Comparison of ENCODE assay signal across 8 mouse cellular contexts in the genomic region with DNA sequence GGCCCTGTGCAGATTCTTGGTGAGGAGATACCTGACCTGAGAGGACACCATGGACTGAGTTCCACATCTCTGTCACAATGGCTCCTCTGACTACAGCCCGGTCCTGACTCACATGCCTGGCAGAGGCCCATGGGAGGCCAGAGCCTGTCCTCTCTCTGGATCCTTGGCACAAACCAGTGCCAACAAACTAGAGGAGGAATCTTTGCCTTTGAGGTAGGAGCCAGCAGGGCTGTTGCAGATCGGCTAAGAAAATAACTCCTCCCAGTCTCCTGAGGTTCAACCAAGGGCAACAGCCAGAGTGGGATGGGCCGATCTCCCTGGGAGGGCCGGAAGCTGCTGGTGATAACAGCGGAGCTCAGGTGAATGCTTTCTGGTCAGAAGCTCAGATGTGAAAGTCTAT. TPM values are rescaled to one million over a fixed set of nuclear protein-coding genes. Genes with fewer than 3 reads are reported as not detected.
DNase-seq lines count a peak whose midpoint lies in the region; ATAC-seq lines count a peak whose summit lies in the region.
"Had no signal": no experiment of that assay in that cellular context is flagged by ENCODE, and none has a peak within 500 bp of the region (broad histone marks: within the 10 kb centered on the region; RNA-seq: fewer than 3 reads in every experiment).

No protein-coding gene starts in this region.

- no peak overlapping the region for H3K9ac ChIP-seq in forebrain, embryonic 15.5 days (replicated peaks)
- H3K9ac ChIP-seq in forebrain, embryonic 12.5 days = no peak overlapping the region

- no peaks in the 10 kb centered on the region for H3K9me3 ChIP-seq in heart, embryonic 10.5 days
- H3K9me3 ChIP-seq in forebrain, embryonic 15.5 days = no peaks in the 10 kb centered on the region
- H3K9me3 ChIP-seq in forebrain, embryonic 12.5 days = no peaks in the 10 kb centered on the region

- ATAC-seq in forebrain, embryonic 15.5 days (replicated peaks) = no peak
- no peak for ATAC-seq in forebrain, embryonic 12.5 days (ENCODE audit: low FRiP score)

- no peak overlapping the region for H3K4me3 ChIP-seq in heart, embryonic 10.5 days
- H3K4me3 ChIP-seq in forebrain, embryonic 15.5 days = no peak overlapping the region
- H3K4me3 ChIP-seq in forebrain, embryonic 12.5 days (replicated peaks) = no peak overlapping the region

- H3K4me2 ChIP-seq in forebrain, embryonic 15.5 days (replicated peaks) = no peak overlapping the region
- H3K4me2 ChIP-seq in forebrain, embryonic 12.5 days = no peak overlapping the region
- H3K4me2 ChIP-seq: midbrain, embryonic 11.5 days had no signal

- 19% methylated on average over 5 of the region's 5 CpGs for WGBS in heart, embryonic 10.5 days
- WGBS in forebrain, embryonic 15.5 days = 68% methylated on average over 5 of the region's 5 CpGs
- WGBS in forebrain, embryonic 12.5 days = 69% methylated on average over 5 of the region's 5 CpGs

- no peaks in the 10 kb centered on the region for H3K36me3 ChIP-seq in heart, embryonic 10.5 days
- no peaks in the 10 kb centered on the region for H3K36me3 ChIP-seq in forebrain, embryonic 15.5 days
- H3K36me3 ChIP-seq in forebrain, embryonic 12.5 days (replicated peaks) = no peaks in the 10 kb centered on the region

- no peaks in the 10 kb centered on the region for H3K27me3 ChIP-seq in heart, embryonic 10.5 days (ENCODE audit: insufficient read depth, poor library complexity, severe bottlenecking)
- H3K27me3 ChIP-seq in forebrain, embryonic 15.5 days = no peaks in the 10 kb centered on the region
- H3K27me3 ChIP-seq in forebrain, embryonic 12.5 days = 0 out of 2 replicates have a peak, but pooled peaks cover 7% of the 10 kb centered on the region

- peak; percentile 81 for DNase-seq in NIH3T3 (ENCODE audit: low read depth)
- DNase-seq in adrenal gland, adult 8-10 months = peak; percentile 69
- DNase-seq in heart, embryonic 10.5 days (ENCODE audit: low spot score) = peak; percentile 69
- peak; percentile 43 for DNase-seq in lung, postnatal 25 days (ENCODE audit: low spot score)
- no peak for DNase-seq in thymus, postnatal 36 days

- no peak overlapping the region; the same call in 1 of the 2 replicates for H3K27ac ChIP-seq in heart, embryonic 10.5 days
- H3K27ac ChIP-seq in forebrain, embryonic 15.5 days (replicated peaks) = no peak overlapping the region
- H3K27ac ChIP-seq in forebrain, embryonic 12.5 days = no peak overlapping the region

- peaks cover 7% of the 10 kb centered on the region for H3K4me1 ChIP-seq in heart, embryonic 10.5 days
- peaks cover 3% of the 10 kb centered on the region; the same call in 1 of the 2 replicates for H3K4me1 ChIP-seq in forebrain, embryonic 15.5 days
- H3K4me1 ChIP-seq in forebrain, embryonic 12.5 days = peaks cover 3% of the 10 kb centered on the region; the same call in 1 of the 2 replicates

RNA-seq across cellular contexts. Expression of gene Adra1b, which starts 28.2 kb away (rescaled TPM):
- 1 to 10 TPM; 3.7 to 6.2 (median 5.6) TPM for total RNA-seq in adrenal gland, adult 8-10 months (2022)
- polyA plus RNA-seq in heart, embryonic 10.5 days (2016; fragmentation: Nextera tagmentation; extraction: Ambion mirVana) = 3.2 and 6.5 TPM in 2 replicates
- 0.92 and 1.4 TPM in 2 replicates for polyA plus RNA-seq in forebrain, embryonic 15.5 days (2015; fragmentation: Nextera tagmentation; extraction: Ambion mirVana)
- 0.37 and 0.67 TPM in 2 replicates for polyA plus RNA-seq in forebrain, embryonic 12.5 days (2016; fragmentation: Nextera tagmentation; extraction: Ambion mirVana)

Comparison
In these comparisons a context has a peak if more than half of its experiments do, and no peak if none do; other contexts are left out.
1. DNase-seq: peak in NIH3T3 (single experiment), adrenal gland, adult 8-10 months (single experiment), heart, embryonic 10.5 days (single experiment) and lung, postnatal 25 days (single experiment); none in thymus, postnatal 36 days (0 of 2).